Mouse (Mus musculus): ENCODE measurements around the gene Coq7.

Gene Coq7

DNA sequence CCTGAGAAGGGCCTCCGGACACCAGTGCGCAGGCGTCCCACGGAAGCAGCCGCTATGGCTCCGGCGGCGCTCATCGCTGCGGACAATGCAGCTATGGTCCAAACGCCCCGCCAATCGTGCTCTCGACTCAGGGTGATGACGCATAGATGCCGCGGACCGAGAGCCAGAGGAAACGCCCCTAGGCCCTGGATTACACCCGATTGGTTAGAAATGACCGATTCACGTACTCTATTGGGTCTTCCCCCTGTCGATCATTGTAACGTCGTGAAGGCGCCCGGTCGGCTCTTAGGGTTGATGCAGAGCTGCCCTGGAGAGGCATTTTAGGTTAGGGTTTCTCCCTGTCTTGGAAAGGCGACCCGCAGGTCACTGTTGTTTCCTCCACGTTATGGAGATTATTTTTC, at the start of gene Coq7:
Gene Coq7 (minus strand): TSS at position 179 of the 401 bp plus-strand sequence.
- in situ Hi-C loops (cut with MboI): loop anchor here (25.0 kb wide), 1 partner anchor 421 kb away; the partner anchor contains the start of gene Rps15a

DNA sequence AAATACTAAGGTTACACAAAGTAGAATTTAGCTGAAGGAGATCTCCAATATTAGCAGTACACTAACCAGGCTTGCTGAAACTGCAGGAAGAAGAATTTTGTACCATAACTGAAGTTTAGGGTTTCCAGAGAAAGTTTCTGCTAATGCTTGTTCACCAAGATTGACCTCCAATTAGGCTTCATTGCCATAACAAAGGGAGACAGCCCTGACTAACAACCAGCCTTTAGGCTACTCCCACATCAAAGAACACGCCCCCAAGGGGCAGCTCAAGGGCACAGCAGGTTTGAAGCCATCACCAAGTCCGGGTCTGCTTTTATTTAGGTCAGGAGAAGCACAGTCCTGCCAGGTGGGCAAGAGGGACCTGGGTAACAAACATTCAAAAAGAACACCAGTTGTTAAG, 46.8 kb upstream of the Coq7 start:
- in situ Hi-C loops (cut with MboI): no loop called here

DNA sequence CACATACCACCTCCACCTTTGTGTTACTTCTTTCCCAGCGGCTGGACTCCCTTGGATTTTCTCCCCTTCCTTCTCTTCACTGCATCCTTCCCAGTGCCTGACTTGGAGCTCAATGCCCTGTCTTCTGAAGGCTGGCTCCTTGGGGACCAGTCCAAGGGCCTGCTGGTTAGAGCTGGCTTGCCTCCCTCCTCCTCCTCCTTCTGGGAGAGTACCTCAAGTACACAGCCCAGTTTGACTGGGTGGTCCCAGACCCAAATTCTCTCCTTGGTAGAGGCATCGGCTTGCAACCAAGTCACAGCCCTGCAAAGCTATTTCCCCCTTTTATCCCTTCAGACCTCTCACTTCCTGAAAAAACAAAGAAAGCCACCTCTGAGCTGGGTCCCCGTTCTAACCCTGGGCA, 45.1 kb upstream of the Coq7 start:
- in situ Hi-C loops (cut with MboI): no loop called here

DNA sequence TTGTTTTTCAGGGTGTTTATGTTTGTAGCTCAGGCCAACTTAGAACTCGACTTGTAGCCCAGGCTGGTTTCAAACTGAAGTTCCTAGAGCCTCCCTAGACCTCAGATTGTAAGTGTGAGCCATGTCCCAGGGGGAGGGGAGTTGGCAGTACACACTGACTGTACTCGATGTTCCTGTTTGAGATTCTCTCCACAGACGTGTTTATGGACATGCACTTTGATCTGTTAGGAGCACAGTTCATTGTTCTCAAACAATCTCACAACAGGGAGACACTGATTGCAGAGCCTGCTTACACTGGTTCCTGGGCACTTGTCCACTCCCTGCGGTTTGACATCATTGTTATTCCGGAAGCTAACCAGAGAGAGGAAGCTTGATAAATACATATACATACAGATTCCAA, 38.9 kb upstream of the Coq7 start:
- in situ Hi-C loops (cut with MboI): no loop called here

DNA sequence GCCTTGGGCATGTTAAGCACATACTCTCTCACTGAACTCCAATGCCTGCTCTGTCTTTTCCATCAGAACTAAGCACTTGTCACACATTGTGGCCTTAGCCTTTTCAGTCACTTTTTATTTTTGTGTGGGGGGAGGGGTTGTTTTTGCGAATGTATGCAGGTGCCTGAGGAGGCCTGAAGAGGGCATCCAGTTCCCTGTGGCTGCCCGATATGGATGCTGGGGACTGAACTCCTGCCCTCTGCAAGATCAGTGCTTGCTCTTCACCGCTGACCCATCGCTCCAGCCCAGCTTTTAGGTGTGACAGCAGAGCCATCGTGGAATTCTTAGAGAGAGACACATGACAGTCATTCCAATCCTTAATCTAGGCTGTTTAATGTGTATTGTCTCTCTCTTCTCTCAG, 38.2 kb upstream of the Coq7 start:
- in situ Hi-C loops (cut with MboI): no loop called here

DNA sequence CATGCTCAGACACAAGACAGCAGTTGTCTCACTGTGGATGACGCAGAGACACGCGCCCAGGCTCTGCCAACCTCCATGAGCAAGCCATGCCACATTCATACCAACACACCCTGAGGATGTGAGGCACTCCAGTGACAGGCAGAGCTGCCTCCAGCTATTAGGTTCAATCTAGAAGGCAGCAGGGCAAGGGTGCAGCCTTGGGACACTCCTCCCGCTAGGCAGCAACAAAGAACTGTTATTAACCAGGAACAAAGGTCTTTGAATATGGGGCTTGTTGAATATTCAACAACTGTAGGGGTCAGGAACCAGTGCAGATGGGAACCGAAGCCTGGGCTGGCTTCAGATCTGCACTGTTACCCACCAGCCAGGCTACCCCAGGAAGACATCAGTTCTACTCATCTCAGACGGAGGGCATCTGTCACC, 36.0 kb upstream of the Coq7 start:
- in situ Hi-C loops (cut with MboI): no loop called here

DNA sequence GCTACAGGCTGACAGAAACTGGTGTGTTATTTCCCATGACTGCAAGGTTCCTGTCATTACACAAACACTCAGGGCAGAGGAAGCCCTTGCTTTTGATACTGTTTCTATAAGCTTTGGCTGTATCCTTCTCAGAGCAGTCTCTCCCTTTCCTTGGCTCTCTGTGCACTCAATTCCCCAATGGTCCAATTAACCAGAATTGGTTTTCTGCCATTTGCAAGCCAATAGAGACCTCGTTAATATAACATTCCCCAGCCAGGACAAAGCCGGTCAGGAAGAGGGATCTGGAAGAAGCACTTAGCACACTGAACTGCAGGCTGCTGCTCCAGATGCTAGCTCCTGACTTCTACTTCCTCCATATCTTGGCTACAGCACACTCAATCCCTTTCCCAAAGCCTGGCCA, 21.1 kb upstream of the Coq7 start:
- in situ Hi-C loops (cut with MboI): no loop called here

DNA sequence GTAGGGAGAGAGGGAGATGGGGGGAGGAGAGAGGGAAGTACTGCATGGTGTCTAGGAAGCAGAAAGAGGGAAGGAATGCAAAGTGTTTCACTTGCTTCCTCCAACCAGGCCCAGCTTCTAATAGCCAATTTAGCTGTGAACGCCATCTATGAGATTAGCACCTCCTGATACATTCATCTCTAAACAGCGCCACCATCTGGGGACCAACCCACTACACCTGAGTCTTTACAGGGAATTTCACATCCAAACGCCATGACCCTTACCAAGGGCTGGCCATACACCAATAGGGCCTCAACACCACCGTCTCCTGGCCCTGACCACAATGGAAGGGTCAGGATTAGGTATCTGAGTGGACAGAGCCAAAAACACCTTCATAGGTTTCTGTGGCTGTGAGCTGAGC, 20.7 kb upstream of the Coq7 start:
- in situ Hi-C loops (cut with MboI): no loop called here

DNA sequence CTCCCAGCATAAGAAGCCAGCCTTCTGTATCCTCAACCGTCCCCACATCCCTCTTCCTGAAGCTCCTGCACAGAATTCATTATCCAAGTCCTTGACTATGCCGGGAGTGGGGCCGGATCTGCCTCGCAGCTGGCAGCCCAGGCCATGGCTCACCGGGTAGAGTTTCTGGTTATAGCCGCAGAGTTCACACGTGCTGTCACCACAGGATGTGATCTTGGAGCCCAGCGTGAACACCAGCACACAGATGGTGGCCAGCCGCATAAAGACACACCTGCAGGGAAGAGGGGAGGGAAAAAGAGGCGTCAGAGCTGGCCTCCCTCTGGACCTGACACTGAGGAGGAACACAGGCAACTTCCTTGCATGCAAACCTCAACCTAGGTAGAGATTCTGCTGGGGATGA, 14.3 kb upstream of the Coq7 start:
- in situ Hi-C loops (cut with MboI): loop anchor here (25.0 kb wide), 1 partner anchor 435 kb away; the partner anchor contains the start of gene Rps15a

DNA sequence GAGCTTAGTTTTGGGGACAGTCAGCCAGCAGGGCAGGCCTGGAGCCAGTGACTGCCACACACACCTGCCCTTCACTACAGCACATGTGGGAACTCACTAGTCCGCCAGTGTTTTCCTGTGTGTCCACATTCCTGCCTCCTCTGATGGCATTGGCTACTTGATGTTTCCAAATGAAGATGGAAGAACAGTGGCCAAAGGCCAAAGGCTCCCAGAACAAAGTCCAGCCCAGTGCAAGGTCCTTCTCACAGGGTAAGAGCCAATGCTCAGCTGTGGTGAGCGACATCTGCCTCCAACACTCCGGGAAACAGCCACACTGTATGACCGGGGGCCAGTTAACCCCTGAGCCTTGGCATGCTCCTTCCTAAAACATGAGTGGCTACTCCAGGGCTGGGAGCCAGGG, 11.0 kb upstream of the Coq7 start:
- in situ Hi-C loops (cut with MboI): loop anchor here (25.0 kb wide), 1 partner anchor 432 kb away; the partner anchor contains the start of gene Rps15a

DNA sequence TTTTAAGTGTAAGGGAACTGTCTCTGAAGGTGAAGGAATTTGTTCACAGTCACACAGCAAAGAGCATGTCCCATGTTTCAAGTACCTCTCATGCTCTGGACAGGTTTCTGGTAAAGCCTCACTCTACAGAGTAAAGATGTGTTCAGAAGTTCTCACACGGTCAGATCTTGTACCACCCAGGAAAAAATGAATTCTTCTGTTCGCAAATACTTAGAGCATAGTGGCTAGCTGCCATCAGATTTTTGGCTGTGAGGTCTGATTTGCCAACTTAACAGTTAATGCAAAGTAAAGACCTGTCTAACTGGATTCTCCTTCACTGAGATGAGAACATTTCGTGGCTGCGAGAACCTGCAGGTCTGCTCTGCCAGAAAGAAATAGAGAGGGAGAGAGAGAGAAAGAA, 1.9 kb upstream of the Coq7 start:
- in situ Hi-C loops (cut with MboI): loop anchor here (25.0 kb wide), 1 partner anchor 423 kb away; the partner anchor contains the start of gene Rps15a

DNA sequence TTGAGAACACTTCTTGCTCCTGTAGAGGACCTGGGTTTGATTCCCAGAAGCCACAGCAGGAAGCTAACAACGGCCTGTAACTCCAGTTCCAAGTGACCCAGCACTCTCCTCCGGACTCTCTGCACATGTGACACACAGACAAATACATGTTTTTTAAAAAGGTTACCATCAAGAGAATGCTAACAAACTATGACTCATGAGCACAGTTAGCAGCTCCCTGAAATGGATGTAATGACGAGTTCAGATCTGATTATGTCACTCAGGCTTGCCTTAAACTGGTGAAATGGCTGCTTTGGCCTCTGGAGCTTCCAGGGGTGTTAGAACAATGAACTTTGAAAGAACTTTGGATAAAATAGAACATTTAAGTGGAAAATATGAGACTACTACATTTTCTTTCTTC, 1.2 kb upstream of the Coq7 start:
- in situ Hi-C loops (cut with MboI): loop anchor here (25.0 kb wide), 1 partner anchor 422 kb away; the partner anchor contains the start of gene Rps15a

DNA sequence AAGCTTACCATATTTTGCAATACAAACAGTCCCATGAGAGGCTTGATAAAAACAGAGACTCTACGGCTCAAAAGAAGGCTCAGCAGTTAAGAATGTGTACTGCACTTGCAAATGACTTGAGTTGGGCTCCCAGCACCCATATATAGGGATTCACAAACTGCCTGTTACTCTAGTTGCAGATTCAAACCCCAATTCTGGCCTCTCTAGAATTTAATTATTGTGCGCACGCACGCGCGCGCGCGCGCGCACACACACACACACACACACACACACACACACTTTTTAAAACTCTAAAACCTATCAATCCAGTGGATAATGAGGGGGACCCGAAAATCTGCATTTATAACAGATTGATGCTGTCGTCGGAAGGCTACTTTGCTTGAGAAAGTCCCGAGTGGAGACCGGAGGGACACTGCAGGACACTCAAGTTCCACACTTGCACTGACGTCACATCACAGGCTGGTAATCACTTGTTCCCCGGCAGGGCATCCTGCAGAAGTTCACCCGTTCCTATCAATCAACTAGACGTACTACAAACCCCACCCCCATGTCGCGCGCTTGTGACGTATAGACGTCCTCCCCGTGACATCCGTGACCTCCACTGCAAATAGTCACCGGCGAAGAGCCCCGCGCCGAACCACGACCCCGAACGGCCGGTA, 508 bp downstream of the Coq7 start:
- in situ Hi-C loops (cut with MboI): loop anchor here (25.0 kb wide), 1 partner anchor 420 kb away; the partner anchor contains the start of gene Rps15a

DNA sequence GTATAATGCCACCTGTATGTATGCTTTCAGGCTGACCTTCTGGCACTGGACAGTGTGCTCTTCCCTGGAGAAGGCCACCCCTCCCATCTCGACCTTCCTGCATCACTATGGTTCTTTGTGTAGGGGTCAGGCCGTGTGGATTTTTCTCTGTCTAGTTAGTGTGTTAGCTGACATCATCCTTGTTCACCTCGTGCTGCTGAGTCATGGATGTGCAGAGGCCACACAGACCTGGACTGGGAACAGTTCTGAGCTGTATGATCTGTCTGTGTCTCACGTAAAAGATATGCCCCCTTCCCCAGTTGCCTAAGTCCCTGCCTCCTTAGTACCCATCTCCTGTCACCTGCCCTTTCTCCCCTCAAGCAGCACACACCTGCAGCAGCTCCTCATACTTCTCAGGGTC, 6.2 kb downstream of the Coq7 start:
- in situ Hi-C loops (cut with MboI): loop anchor here (25.0 kb wide), 1 partner anchor 415 kb away; the partner anchor contains the start of gene Rps15a

DNA sequence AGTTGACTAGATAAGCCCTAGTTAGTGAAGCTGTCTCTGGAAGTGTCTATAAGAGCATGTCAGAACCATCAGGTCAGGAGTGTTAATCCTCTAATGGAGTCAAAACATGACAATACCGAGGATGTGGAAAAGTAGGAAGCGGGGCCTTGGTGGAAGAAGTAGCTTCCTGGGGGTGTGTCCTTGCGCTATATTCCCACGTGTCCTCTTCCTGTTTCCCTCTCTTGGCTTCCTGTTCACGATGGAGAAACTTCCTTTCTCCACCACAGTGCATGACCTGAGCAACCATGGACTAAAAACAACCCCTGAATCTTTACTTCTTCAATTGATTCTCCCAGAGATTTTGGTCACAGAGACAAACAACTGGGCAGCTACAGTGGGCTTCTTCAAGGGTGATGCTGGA, 11.1 kb downstream of the Coq7 start:
- in situ Hi-C loops (cut with MboI): no loop called here

DNA sequence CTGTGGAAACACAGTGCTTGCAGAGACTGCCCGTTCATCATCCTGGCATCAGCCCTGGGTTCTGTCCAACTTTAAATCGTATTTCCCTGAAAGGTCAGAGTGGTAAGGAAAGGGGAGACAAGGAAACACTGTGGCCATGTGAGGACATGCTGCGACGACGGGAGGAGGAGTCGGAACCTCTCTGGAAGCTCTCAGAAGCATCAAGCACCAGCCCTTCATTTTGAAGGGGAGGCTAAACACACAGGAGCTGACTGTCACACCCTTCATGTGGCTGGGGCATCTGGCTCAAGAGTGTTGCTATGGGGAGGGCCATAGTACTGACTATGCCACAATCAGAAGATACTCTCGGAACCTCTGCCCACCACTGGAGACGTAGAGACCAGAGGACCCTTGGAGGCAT, 13.5 kb downstream of the Coq7 start:
- in situ Hi-C loops (cut with MboI): no loop called here

DNA sequence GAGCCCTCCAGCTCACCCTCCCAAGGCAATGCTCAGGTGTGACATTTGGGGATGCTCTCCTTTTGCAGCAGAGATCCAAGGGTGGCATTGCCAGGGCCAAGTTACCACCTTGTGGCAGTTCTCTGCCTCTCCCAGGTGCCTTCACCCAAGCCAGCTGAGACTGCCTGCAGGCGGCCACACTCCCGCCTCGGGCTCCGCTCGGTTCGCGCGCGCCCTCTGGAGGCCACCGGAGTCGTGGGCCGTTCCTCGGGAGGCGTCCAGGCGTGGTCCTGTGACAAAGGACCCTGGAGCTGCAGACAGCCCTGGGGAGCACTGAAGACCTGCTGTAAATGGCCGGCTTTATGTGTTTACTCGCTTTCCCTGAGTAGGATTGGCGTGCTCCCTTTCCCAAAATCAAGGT, 14.5 kb downstream of the Coq7 start:
- in situ Hi-C loops (cut with MboI): no loop called here

DNA sequence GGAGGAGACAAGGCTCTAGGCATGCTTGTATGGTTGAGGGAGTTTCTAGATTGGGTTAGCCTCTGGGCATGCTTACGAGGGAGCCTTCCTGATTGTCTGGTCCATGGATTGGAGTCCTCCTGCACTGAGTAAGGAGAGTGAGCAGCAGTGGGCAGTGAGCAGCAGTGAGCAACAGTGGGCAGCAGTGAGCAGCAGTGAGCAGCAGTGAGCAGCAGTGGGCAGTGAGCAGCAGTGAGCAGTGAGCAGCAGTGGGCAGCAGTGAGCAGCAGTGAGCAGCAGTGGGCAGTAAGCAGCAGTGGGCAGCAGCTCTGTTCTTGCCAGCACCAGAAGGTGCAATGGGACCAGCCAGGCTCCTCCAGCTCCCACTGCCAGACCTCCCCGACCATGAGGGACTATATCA, 15.3 kb downstream of the Coq7 start:
- in situ Hi-C loops (cut with MboI): no loop called here

DNA sequence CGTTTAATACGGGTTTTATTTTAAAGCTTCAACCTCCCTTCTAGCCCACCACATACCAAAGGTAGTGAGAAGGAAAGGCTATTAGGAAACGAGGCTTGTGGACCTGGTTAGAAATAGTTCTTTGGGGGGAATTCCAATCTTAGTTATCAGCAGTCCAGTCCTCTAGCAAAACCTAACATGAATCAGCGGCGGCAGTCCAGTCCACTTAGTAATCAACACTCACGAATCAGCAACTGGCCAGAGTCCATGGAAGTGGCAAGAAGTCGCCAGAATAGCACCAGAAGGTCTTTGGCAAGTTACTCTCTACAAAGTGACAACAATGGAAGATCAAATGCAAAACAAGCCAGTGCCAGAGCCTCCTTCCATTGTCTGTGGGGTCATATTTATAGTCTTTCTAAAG, 24.6 kb downstream of the Coq7 start:
- in situ Hi-C loops (cut with MboI): no loop called here

DNA sequence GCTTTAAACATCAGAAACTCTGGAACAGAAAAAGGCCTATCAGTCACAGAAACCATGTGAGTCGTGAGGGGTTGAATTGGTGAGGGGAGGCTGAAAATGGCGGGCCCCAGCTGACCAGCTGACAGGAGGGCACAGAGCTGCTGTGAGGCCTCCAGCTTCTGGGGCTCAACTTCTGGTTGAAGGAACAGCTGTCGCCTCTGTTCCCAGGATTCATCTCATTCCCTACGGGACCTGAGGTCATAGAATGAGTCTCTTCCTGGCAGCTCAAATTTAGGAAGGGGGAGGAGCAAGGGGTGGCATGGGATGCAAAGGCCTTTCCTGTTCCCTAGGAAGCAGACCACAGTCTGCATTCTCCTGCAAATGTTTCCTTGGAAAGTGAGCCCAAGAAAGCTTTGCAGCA, 29.3 kb downstream of the Coq7 start:
- in situ Hi-C loops (cut with MboI): no loop called here

DNA sequence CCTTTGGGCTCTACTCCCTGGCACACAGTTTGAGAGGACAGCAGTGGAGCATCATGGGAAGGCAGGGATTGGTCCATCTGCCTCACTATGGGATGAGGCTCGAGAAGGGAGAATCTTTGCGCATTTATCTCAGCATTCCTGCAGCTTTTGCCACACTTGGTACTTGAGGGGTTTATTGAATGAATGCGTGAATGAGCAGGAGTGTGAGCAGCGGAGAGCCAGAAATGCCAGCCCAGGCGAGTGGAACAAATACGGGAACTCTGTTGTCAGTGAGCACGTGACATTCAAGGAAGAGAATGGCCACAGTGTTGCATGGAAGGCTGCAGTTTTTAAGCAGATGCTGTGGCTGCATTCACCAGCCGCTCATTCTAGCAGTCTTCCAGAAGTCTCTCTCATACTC, 30.8 kb downstream of the Coq7 start:
- in situ Hi-C loops (cut with MboI): no loop called here

DNA sequence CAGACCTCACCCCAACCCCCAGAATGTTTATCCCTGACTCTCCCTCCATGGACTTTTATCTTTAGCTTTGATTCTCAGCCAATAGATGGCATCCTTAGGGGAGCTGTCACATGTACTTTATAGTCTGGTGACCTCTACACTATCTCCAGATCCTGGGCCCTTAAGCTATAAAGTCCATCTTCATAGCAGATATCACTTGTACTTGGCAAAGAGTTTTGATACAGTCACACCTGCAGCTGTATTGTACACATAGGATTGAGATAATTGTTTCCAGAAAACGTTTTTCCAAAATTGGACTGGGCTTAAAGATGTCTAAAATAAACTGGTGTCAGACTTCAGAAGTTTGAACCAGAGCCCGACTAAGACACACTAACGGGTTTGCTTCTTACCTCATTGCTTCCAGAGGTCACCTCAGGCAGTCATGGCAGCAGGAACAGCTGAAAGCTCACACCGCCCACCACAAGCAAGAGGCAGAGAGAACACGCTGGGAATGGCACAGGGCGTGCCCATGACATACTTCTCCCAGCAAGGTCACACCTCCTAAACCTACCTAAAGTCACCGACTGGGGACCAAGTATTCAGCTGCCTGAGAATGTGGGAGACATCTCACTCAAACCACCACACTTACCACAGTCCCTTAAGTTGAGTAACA, 33.2 kb downstream of the Coq7 start:
- in situ Hi-C loops (cut with MboI): no loop called here

DNA sequence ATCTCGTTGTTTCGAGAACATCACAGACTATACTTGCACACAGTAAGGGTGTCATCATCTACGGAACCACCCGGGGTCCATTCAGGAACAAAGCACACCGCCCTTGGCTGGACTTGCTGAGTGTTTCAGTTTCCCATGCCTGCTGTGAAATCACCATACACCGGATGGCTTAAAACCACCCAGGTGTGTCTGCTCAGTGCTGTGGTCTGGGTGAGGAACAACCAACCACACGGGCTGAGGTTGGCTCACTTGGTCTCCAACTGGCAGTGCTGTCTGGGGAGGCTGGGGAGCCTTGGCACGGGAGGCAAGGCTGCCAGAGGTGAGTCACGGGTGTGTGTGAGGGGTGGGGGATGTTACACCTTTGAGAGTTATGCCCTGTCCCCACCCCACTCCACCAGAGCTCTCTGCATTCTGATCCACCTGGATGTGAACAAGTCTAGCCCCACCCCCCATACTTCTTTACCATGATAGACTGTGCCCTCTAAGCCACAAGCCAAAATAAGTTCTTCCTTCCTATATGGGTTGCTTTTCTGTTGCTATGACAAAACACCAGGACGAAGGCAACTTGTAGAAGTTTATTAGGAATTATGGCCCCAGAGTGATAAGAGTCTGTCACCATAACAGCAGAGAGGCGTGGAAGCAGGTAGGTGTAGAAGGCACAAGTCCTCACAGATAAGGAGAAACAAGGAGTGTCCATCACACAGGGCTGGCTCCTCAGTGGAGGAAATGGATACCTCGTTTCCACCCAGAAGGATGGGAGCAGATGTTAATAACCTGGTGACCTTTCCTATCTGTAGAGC, 34.0 kb downstream of the Coq7 start:
- in situ Hi-C loops (cut with MboI): no loop called here
